In genomic region chr2:117331634-117332033, GRCm38 (mm10) we compare ENCODE assay signal across 10 mouse cellular contexts. TPM values are rescaled to one million over a fixed set of nuclear protein-coding genes. Genes with fewer than 3 reads are reported as not detected.
DNase-seq lines count a peak whose midpoint lies in the region; ATAC-seq and TF ChIP-seq lines count a peak whose summit lies in the region.
"Had no signal": no experiment of that assay in that cellular context is flagged by ENCODE, and none has a peak within 500 bp of the region (broad histone marks: within the 10 kb centered on the region; RNA-seq: fewer than 3 reads in every experiment).

No protein-coding gene starts in this region.

- intact Hi-C loops in left cerebral cortex, adult 2 months (cut with DNase I): no loop called here
- intact Hi-C loops in left cerebral cortex, postnatal 4 days (cut with DNase I): loop anchor here (10.0 kb wide), 1 partner anchor 103 kb away; no protein-coding TSS in a partner anchor

- no peak overlapping the region for H3K4me3 ChIP-seq in left cerebral cortex, adult 2 months
- no peak overlapping the region for H3K4me3 ChIP-seq in bone marrow, adult 2 months (replicated peaks; ENCODE audit: control insufficient read depth, low read depth, low read length)
- H3K4me3 ChIP-seq: embryonic facial prominence, embryonic 15.5 days had no signal

- peak; percentile 57 for ATAC-seq in neutrophil, adult 5-6 weeks (ENCODE audit: extremely low read depth, insufficient number of reproducible peaks, low FRiP score, poor library complexity, severe bottlenecking)

- no peak for DNase-seq in left cerebral cortex, adult 2 months (ENCODE audit: extremely low spot score in 1 of 2, low spot score in 2 of 2)
- DNase-seq in left cerebral cortex, adult 18-20 months (ENCODE audit: low spot score in 2 of 2): no peak
- peak; percentile 46 to 65 for DNase-seq in CD8-positive naive resting alpha-beta T cell, adult 2 months (ENCODE audit: low read depth in 2 of 2, low spot score in 2 of 2)
- DNase-seq in gastrocnemius, postnatal 4 days (ENCODE audit: low spot score in 2 of 2): no peak
- no peak for DNase-seq in left cerebral cortex, postnatal 4 days
- DNase-seq: adrenal gland, adult 8-10 months; heart, postnatal 14 days had no signal

- TF ChIP-seq POLR2A in bone marrow, adult 2 months (IDR thresholded peaks at IDR 0.05; ENCODE audit: borderline replicate concordance, control insufficient read depth, low read depth, low read length): no peak

- peak; percentile 41 for TF ChIP-seq CTCF in left cerebral cortex, adult 2 months (IDR thresholded peaks at IDR 0.05)
- peak; percentile 55; the same call in 1 of the 2 replicates for TF ChIP-seq CTCF in bone marrow, adult 2 months (IDR thresholded peaks at IDR 0.05; ENCODE audit: control insufficient read depth, insufficient read depth, low read length)

- H3K4me1 ChIP-seq in bone marrow, adult 2 months (ENCODE audit: control insufficient read depth, insufficient read depth, low read length): no peaks in the 10 kb centered on the region; the same call in none of the 2 replicates
- H3K4me1 ChIP-seq: embryonic facial prominence, embryonic 15.5 days had no signal

- no peak overlapping the region for H3K27ac ChIP-seq in left cerebral cortex, adult 2 months
- H3K27ac ChIP-seq in bone marrow, adult 2 months (ENCODE audit: control insufficient read depth, insufficient read depth, low read depth, low read length, poor library complexity): no peak overlapping the region; the same call in 1 of the 2 replicates
- H3K27ac ChIP-seq: embryonic facial prominence, embryonic 15.5 days had no signal

- WGBS in bone marrow, adult 2 months: 67% methylated on average over 5 of the region's 5 CpGs

RNA-seq across cellular contexts. Expression of gene Rasgrp1, which starts 11.2 kb away (rescaled TPM):
- 100 to 1,000 TPM; 311 to 322 TPM for total RNA-seq in left cerebral cortex, adult 2 months (2021)
- 100 to 1,000 TPM; 330 TPM for total RNA-seq in left cerebral cortex, adult 18-20 months (2021)
- 1.8 and 4.7 TPM in 2 replicates for polyA plus RNA-seq in bone marrow, adult 2 months (2011; ENCODE audit: insufficient read depth, insufficient read length, low replicate concordance, missing spikeins)
- 104 and 113 TPM in 2 replicates for total RNA-seq in neutrophil, adult 5-6 weeks (2017)
- total RNA-seq in gastrocnemius, postnatal 4 days (2021): under 1 TPM; 0.61 to 0.73 TPM
- 10 to 100 TPM; 30.3 to 35.2 TPM for total RNA-seq in left cerebral cortex, postnatal 4 days (2021)

Comparison
In these comparisons a context has a peak if more than half of its experiments do, and no peak if none do; other contexts are left out.
1. DNase-seq: peak in CD8-positive naive resting alpha-beta T cell, adult 2 months (2 of 2); none in left cerebral cortex, adult 2 months (0 of 2), left cerebral cortex, adult 18-20 months (0 of 2), gastrocnemius, postnatal 4 days (0 of 2) and left cerebral cortex, postnatal 4 days (single experiment).
2. RNA of gene Rasgrp1, which starts 11.2 kb away (total RNA-seq): 330 TPM in left cerebral cortex, adult 18-20 months, 311 to 322 TPM in left cerebral cortex, adult 2 months, 104 to 113 TPM in neutrophil, adult 5-6 weeks and 30.3 to 35.2 TPM in left cerebral cortex, postnatal 4 days; 0.61 to 0.73 TPM in gastrocnemius, postnatal 4 days; every median in the first group is over 10 times any median in the second.